Mouse (Mus musculus) hindbrain, embryonic 11.5 days (tissue): ENCODE data around the gene Bean1. TPM values are rescaled to one million over a fixed set of nuclear protein-coding genes. Genes with fewer than 3 reads are reported as not detected.
A peak's percentile ranks its signal among the peaks of the same experiment; 100 is the strongest.

Experiments
- ATAC-seq: fragments of 200-750 bp; cut with Nextera tagmentation; 2 replicates; pipeline ENCODE4 v1.8.0; 2017; ENCODE audit warnings: mild to moderate bottlenecking, moderate TSS enrichment, moderate library complexity; ENCODE audit not compliant: low FRiP score
- DNase-seq: peaks from one replicate; pipeline ENCODE4 v3.0.0-alpha.2; 2015; ENCODE audit warnings: low spot score
- H3K27ac ChIP-seq: fragments of 300-500 bp; sonication (generic); 2 replicates; pipeline ENCODE4 v1.5.1; 2014; ENCODE audit warnings: mild to moderate bottlenecking, low read depth, low read length
- H3K27me3 ChIP-seq: fragments of 300-500 bp; sonication (generic); 2 replicates; pipeline ENCODE4 v1.6.1; 2014; ENCODE audit warnings: mild to moderate bottlenecking, low read length, moderate library complexity, mixed read lengths; ENCODE audit not compliant: control insufficient read depth, insufficient read depth
- H3K36me3 ChIP-seq: fragments of 300-500 bp; sonication (generic); 2 replicates; pipeline ENCODE4 v1.6.1; 2014; ENCODE audit warnings: mild to moderate bottlenecking, low read length, moderate library complexity, mixed read lengths; ENCODE audit not compliant: control insufficient read depth, insufficient read depth
- H3K4me1 ChIP-seq: fragments of 300-500 bp; sonication (generic); replicated peaks from 2 replicates; pipeline ENCODE4 v1.6.1; 2014; ENCODE audit warnings: low read length, mixed read lengths; ENCODE audit not compliant: control insufficient read depth, insufficient read depth
- H3K4me2 ChIP-seq: fragments of 300-500 bp; sonication (generic); replicated peaks from 2 replicates; pipeline ENCODE4 v1.6.1; 2014; ENCODE audit warnings: mild to moderate bottlenecking, low read depth, low read length
- H3K4me3 ChIP-seq: fragments of 300-500 bp; sonication (generic); 2 replicates; pipeline ENCODE4 v1.5.1; 2014; ENCODE audit warnings: low read depth, low read length
- H3K9ac ChIP-seq: fragments of 300-500 bp; sonication (generic); 2 replicates; pipeline ENCODE4 v1.6.1; 2014; ENCODE audit warnings: low read depth, low read length
- H3K9me3 ChIP-seq: fragments of 300-500 bp; sonication (generic); 2 replicates; pipeline ENCODE4 v1.6.1; 2016; ENCODE audit warnings: low read length; ENCODE audit not compliant: control insufficient read depth
- WGBS: fragments of 180-500 bp; shearing (Covaris S2); extraction: QIAGEN DNeasy Blood & Tissue Kit; methylation state at CpG from one replicate; pipeline ENCODE4 v1.1.7; 2014; 5-methylcytosine and 5-hydroxymethylcytosine counted together
- polyA plus RNA-seq: library from polyadenylated mRNA; unstranded; fragments of >200 nt; fragmentation: Nextera tagmentation; extraction: Ambion mirVana; gene quantifications from 2 replicates; pipeline ENCODE4 v1.2.1, GENCODE M21; 2014

Bean1 gene
- polyA plus RNA-seq, 1 experiment from 2014 or later, result 0.88 TPM

DNA sequence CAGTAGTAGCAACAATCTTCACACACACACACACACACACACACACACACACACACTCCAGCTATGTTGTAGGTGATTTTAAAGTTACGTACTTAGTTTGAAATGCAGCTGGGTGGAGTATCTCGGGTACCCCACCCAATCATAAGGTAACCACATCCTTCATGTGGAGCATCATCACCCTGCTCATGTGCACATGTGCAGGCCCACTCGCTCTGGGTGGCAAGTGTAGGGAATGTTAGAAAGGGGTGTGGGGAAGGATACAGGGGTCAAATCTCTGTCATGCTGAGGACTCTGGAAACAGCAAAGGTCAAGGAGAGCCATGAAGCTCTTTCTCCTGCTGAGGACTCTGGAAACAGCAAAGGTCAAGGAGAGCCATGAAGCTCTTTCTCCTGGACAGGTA lies 34.0 kb upstream of the Bean1 start:
- Histone ChIP-seq H3K27ac (no peak overlapping the region), H3K36me3 (no peaks in the 10 kb centered on the region), H3K4me3 (no peak overlapping the region), H3K27me3 (no peaks in the 10 kb centered on the region), H3K4me1 (no peaks in the 10 kb centered on the region), H3K9ac (no peak overlapping the region), H3K9me3 (no peaks in the 10 kb centered on the region), H3K4me2 (no peak overlapping the region)
- no peak for ATAC-seq
- no peak for DNase-seq
- 96% methylated on average over 3 of the region's 3 CpGs for WGBS

- Histone ChIP-seq H3K4me3 (no peak overlapping the region), H3K4me1 (no peaks in the 10 kb centered on the region), H3K4me2 (no peak overlapping the region), H3K9me3 (no peaks in the 10 kb centered on the region), H3K36me3 (no peaks in the 10 kb centered on the region), H3K9ac (no peak overlapping the region), H3K27ac (no peak overlapping the region), H3K27me3 (no peaks in the 10 kb centered on the region)
- DNase-seq, result no peak
- ATAC-seq, result no peak
- 89% methylated on average over 5 of the region's 5 CpGs for WGBS
These were observed 32.6 kb upstream of the Bean1 start for GRCm38 (mm10) chr8:104137636-104138035.

- no peaks in the 10 kb centered on the region for H3K36me3 ChIP-seq
- H3K4me1 ChIP-seq, result no peaks in the 10 kb centered on the region
- DNase-seq (no peak), ATAC-seq (no peak)
- no peak overlapping the region for H3K4me3 ChIP-seq
- H3K27ac ChIP-seq, result no peak overlapping the region
- H3K9me3 ChIP-seq, result no peaks in the 10 kb centered on the region
- 89% methylated on average over 13 of the region's 13 CpGs for WGBS
- H3K4me2 ChIP-seq, result no peak overlapping the region
- H3K9ac ChIP-seq, result no peak overlapping the region
- no peaks in the 10 kb centered on the region for H3K27me3 ChIP-seq
These were observed 29.6 kb upstream of the Bean1 start for GRCm38 (mm10) chr8:104140611-104141010.

GRCm38 (mm10) chr8:104142415-104142814 lies 27.8 kb upstream of the Bean1 start:
- WGBS, result 88% methylated on average over 25 of the region's 25 CpGs
- H3K4me2 ChIP-seq, result no peak overlapping the region
- H3K4me3 ChIP-seq, result no peak overlapping the region
- no peaks in the 10 kb centered on the region for H3K4me1 ChIP-seq
- ATAC-seq (no peak), DNase-seq (no peak)
- no peaks in the 10 kb centered on the region for H3K36me3 ChIP-seq
- no peaks in the 10 kb centered on the region for H3K9me3 ChIP-seq
- H3K27ac ChIP-seq, result no peak overlapping the region
- no peak overlapping the region for H3K9ac ChIP-seq
- no peaks in the 10 kb centered on the region for H3K27me3 ChIP-seq

DNA sequence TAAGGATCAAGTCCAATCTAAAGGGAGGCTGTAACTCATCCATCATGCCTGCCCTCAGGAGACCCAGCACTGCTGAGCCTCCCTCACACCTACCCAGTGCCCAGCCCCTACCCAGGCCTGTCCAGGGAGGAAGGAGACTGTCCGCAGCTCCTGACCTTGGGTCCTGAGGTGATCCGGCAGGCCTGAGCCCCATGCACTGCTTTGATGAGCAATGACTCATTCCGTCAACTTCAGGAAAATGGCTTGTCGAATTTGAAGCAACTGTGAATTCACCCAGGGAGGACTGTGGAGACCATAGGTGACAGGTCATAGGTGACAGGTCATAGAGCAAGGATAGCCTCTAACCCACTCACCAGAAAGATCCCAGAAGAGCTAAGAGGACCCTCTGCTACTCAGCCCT lies 26.9 kb upstream of the Bean1 start:
- 75% methylated on average over 4 of the region's 4 CpGs for WGBS
- DNase-seq, result no peak
- no peaks in the 10 kb centered on the region for H3K9me3 ChIP-seq

DNA sequence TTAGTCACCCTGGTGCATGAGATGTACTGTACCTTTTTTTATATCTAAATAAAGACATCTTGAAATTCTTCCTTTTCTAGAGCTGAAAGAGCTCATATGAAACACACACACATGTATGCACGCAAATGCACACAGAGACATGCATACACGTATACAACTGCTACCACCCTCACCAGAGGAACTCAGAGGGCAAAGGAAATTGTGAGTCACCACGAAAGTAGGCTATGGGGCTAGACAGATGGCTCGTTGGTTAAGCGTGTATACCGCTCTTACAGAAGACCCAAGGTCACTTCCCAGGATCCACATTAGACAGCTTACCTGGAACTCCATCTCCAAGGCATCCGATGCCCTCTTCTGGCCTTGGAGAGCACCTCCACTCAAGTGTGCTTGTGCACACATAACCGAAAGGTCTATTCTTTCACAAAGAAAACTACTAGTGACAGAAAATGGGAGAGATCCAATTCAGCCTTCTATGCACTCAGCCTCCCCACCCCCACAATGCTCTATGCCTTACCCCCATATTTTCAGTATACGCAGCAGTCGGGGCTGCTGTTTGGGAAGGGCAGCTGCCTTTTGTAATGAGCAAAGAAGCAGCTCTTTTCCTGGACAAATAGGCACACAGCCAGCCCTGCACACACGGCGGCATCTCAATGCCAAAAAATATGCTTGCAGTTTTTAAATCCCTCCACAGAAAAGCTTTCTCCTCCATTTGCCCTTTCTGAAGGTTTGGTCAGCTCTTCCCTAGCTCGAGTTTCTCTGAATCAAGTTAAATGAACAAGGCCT lies 25.6 kb upstream of the Bean1 start:
- ATAC-seq (no peak), DNase-seq (no peak)
- H3K9me3 ChIP-seq, result no peaks in the 10 kb centered on the region
- 89% methylated on average over 13 of the region's 13 CpGs for WGBS
- H3K27ac ChIP-seq, result no peak overlapping the region
- H3K4me3 ChIP-seq, result no peak overlapping the region
- H3K27me3 ChIP-seq, result no peaks in the 10 kb centered on the region
- H3K9ac ChIP-seq, result no peak overlapping the region
- H3K4me1 ChIP-seq, result no peaks in the 10 kb centered on the region
- H3K4me2 ChIP-seq, result no peak overlapping the region
- no peaks in the 10 kb centered on the region for H3K36me3 ChIP-seq

More for the DNA sequence above, 26.9 kb upstream of the Bean1 start:
- Histone ChIP-seq H3K9ac (no peak overlapping the region), H3K4me1 (no peaks in the 10 kb centered on the region), H3K36me3 (no peaks in the 10 kb centered on the region), H3K27me3 (no peaks in the 10 kb centered on the region), H3K4me3 (no peak overlapping the region), H3K4me2 (no peak overlapping the region), H3K27ac (no peak overlapping the region)
- no peak for ATAC-seq

- 32% methylated on average over 15 of the region's 15 CpGs for WGBS
- H3K4me1 ChIP-seq, result no peaks in the 10 kb centered on the region
- peak; percentile 92 for DNase-seq
- no peak overlapping the region for H3K4me2 ChIP-seq
- H3K36me3 ChIP-seq, result no peaks in the 10 kb centered on the region
- no peak overlapping the region for H3K9ac ChIP-seq
- no peak overlapping the region for H3K27ac ChIP-seq
- no peaks in the 10 kb centered on the region for H3K9me3 ChIP-seq
- no peak overlapping the region for H3K4me3 ChIP-seq
- peak; percentile 84 for ATAC-seq
- no peaks in the 10 kb centered on the region for H3K27me3 ChIP-seq
These were observed 24.1 kb upstream of the Bean1 start for GRCm38 (mm10) chr8:104145981-104146689.

DNA sequence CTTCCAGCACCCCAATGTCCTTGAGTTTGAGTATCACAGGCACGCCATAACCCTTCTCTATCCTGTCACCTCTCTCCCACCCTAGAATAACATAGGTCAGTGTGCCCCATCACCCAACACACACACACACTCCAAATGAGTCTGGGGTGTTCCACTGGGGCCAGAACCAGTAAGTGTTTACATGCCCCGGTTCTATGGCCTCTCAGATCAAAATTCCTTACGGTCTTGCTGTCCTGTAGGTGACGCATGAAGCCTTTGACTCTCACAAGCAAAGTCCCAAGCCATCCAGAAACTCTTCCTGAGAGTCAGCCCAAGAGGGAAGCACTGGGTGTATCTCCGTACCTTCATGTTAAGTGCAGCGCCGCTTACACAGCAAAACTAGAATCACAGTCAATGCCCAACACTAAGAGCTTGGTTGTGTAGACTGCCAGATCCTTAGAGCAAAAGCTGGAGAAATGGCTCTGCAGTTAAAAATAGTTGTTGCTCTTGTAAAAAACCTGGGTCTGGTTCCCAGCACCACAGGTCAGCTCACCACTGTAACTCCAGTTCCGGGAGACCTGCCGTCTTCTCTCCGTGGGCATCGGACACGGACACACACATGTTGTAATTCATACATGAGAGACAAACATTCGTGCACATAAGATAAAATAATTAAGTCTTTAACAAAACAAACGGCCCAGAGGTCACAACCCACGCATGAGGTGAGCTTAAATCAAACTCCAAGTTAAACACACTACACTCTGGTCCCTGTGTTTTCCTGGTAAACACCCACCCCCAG lies 23.3 kb upstream of the Bean1 start:
- WGBS, result 93% methylated on average over 15 of the region's 15 CpGs
- H3K27ac ChIP-seq, result no peak overlapping the region
- H3K4me3 ChIP-seq, result no peak overlapping the region
- DNase-seq (no peak), ATAC-seq (no peak; the same call in 1 of the 2 replicates)
- H3K27me3 ChIP-seq, result no peaks in the 10 kb centered on the region
- no peaks in the 10 kb centered on the region for H3K4me1 ChIP-seq
- no peak overlapping the region for H3K4me2 ChIP-seq
- H3K9ac ChIP-seq, result no peak overlapping the region
- no peaks in the 10 kb centered on the region for H3K36me3 ChIP-seq
- no peaks in the 10 kb centered on the region for H3K9me3 ChIP-seq
